Comparison of ENCODE assay signal across 8 mouse cellular contexts in the genomic region with DNA sequence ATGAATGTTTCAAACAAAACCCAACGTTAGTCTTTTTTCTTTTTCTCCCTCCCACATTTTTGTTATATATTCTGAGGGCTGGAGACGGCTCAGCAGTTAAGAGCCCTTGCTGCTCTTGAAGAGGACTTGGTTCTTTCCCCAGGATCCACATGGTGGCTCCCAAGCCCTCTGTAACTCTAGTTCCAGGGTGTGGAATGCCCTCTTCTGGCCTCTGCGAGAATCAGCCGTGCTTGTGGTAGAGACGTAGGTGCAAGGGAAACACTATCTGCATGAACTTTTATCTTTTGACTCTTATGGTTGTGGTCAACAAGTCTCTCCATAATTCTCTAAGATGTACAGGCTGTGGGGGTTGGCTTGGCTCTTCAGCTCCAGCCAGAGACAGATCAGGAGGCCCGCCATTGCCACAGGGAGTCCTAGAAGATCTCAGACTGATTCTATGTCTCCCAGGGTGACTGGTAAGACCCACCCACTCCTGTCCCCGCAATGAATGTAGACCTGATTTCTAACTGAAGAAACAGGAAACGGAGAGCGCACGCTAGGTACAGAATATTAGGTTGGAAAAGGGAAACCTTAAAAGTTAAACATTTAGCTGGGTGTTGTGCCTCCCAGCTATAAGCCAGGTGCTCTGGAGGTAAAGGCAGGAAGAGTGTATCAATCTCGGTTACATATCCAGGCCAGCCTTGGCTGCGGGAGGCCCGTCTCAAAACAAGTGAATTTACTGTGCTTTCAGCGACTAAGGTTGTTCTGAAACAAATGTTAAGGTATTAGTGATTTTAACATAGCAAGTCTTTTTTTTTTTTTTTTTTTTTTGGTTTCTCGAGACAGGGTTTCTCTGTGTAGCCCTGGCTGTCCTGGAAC. TPM values are rescaled to one million over a fixed set of nuclear protein-coding genes. Genes with fewer than 3 reads are reported as not detected.
DNase-seq lines count a peak whose midpoint lies in the region; ATAC-seq and TF ChIP-seq lines count a peak whose summit lies in the region.

No protein-coding gene starts in this region.

- H3K36me3 ChIP-seq in midbrain, postnatal 0 days (ENCODE audit: insufficient read depth, low read length) = peaks cover 4% of the 10 kb centered on the region
- peaks cover 11% of the 10 kb centered on the region for H3K36me3 ChIP-seq in midbrain, embryonic 13.5 days
- H3K36me3 ChIP-seq in intestine, embryonic 16.5 days (ENCODE audit: control insufficient read depth, insufficient read depth, low read length) = no peaks in the 10 kb centered on the region
- H3K36me3 ChIP-seq in lung, embryonic 14.5 days (ENCODE audit: insufficient read depth) = peaks cover 5% of the 10 kb centered on the region; the same call in 1 of the 2 replicates
- peaks cover 1% of the 10 kb centered on the region; the same call in 1 of the 2 replicates for H3K36me3 ChIP-seq in spleen, adult 2 months (ENCODE audit: control insufficient read depth, insufficient read depth, low read length)
- peaks cover 17% of the 10 kb centered on the region for H3K36me3 ChIP-seq in forebrain, embryonic 13.5 days (ENCODE audit: poor library complexity, severe bottlenecking)

- no peak overlapping the region for H3K4me2 ChIP-seq in midbrain, postnatal 0 days (ENCODE audit: low read depth, low read length, poor library complexity, severe bottlenecking)
- H3K4me2 ChIP-seq in midbrain, embryonic 13.5 days (replicated peaks) = no peak overlapping the region
- no peak overlapping the region for H3K4me2 ChIP-seq in intestine, embryonic 16.5 days (ENCODE audit: low read depth, low read length)
- H3K4me2 ChIP-seq in lung, embryonic 14.5 days = no peak overlapping the region
- no peak overlapping the region for H3K4me2 ChIP-seq in forebrain, embryonic 13.5 days

- H3K27me3 ChIP-seq in midbrain, postnatal 0 days (ENCODE audit: insufficient read depth, low read length) = no peaks in the 10 kb centered on the region
- no peaks in the 10 kb centered on the region for H3K27me3 ChIP-seq in midbrain, embryonic 13.5 days
- H3K27me3 ChIP-seq in intestine, embryonic 16.5 days (replicated peaks; ENCODE audit: control insufficient read depth, insufficient read depth, low read length) = no peaks in the 10 kb centered on the region
- no peaks in the 10 kb centered on the region for H3K27me3 ChIP-seq in lung, embryonic 14.5 days (ENCODE audit: insufficient read depth, low read length)
- H3K27me3 ChIP-seq in spleen, adult 2 months (ENCODE audit: control insufficient read depth, insufficient read depth, low read length) = no peaks in the 10 kb centered on the region
- no peaks in the 10 kb centered on the region for H3K27me3 ChIP-seq in forebrain, embryonic 13.5 days

- DNase-seq in midbrain, postnatal 0 days (ENCODE audit: low spot score) = peak; percentile 59
- DNase-seq in R1 (ENCODE audit: low read depth, low spot score) = peak; percentile 79
- DNase-seq in embryo, embryonic 11 days = peak; percentile 51
- peak; percentile 78 for DNase-seq in lung, embryonic 14.5 days
- peak in 1 of 2 experiments; percentile 55 for DNase-seq in spleen, adult 2 months (ENCODE audit: low read depth in 1 of 2, low spot score in 2 of 2)

- H3K4me3 ChIP-seq in midbrain, postnatal 0 days (ENCODE audit: low read depth, low read length) = no peak overlapping the region
- no peak overlapping the region for H3K4me3 ChIP-seq in midbrain, embryonic 13.5 days (replicated peaks)
- H3K4me3 ChIP-seq in intestine, embryonic 16.5 days (ENCODE audit: low read length) = no peak overlapping the region
- H3K4me3 ChIP-seq in lung, embryonic 14.5 days (ENCODE audit: low read depth, low read length) = no peak overlapping the region
- H3K4me3 ChIP-seq in spleen, adult 2 months (ENCODE audit: extremely low read depth, insufficient read depth, insufficient read length) = peak overlapping the region; percentile 17; the same call in 1 of the 2 replicates
- no peak overlapping the region for H3K4me3 ChIP-seq in forebrain, embryonic 13.5 days

- WGBS in midbrain, postnatal 0 days = 66% methylated on average over 14 of the region's 15 CpGs
- WGBS in midbrain, embryonic 13.5 days = 63% methylated on average over 15 of the region's 15 CpGs
- 63% methylated on average over 15 of the region's 15 CpGs for WGBS in intestine, embryonic 16.5 days
- 50% methylated on average over 14 of the region's 15 CpGs for WGBS in lung, embryonic 14.5 days
- WGBS in spleen, adult 2 months = 31% methylated on average over 15 of the region's 15 CpGs
- WGBS in forebrain, embryonic 13.5 days = 63% methylated on average over 15 of the region's 15 CpGs

- no peak for TF ChIP-seq POLR2A in spleen, adult 2 months (IDR thresholded peaks at IDR 0.05; ENCODE audit: low read depth, low read length)

- peak; percentile 73 for TF ChIP-seq CTCF in midbrain, postnatal 0 days (IDR thresholded peaks at IDR 0.05)
- TF ChIP-seq CTCF in lung, embryonic 14.5 days (IDR thresholded peaks at IDR 0.05; ENCODE audit: low read depth) = peak; percentile 72
- TF ChIP-seq CTCF in spleen, adult 2 months (IDR thresholded peaks at IDR 0.05; ENCODE audit: extremely low read depth, insufficient read depth, insufficient read length, insufficient replicate concordance) = peak; percentile 53; the same call in 1 of the 2 replicates

- no peak for ATAC-seq in midbrain, postnatal 0 days (ENCODE audit: low FRiP score)
- ATAC-seq in midbrain, embryonic 13.5 days = no peak
- peak; percentile 66; the same call in 1 of the 2 replicates for ATAC-seq in intestine, embryonic 16.5 days
- ATAC-seq in lung, embryonic 14.5 days (ENCODE audit: insufficient read depth) = peak; percentile 36; the same call in 1 of the 2 replicates
- no peak for ATAC-seq in forebrain, embryonic 13.5 days

- H3K9me3 ChIP-seq in midbrain, postnatal 0 days (ENCODE audit: low read length) = no peaks in the 10 kb centered on the region
- H3K9me3 ChIP-seq in midbrain, embryonic 13.5 days = no peaks in the 10 kb centered on the region
- no peaks in the 10 kb centered on the region for H3K9me3 ChIP-seq in intestine, embryonic 16.5 days (ENCODE audit: control insufficient read depth, low read length)
- no peaks in the 10 kb centered on the region for H3K9me3 ChIP-seq in lung, embryonic 14.5 days (ENCODE audit: low read depth, low read length)
- H3K9me3 ChIP-seq in forebrain, embryonic 13.5 days (replicated peaks) = no peaks in the 10 kb centered on the region

- no peak overlapping the region for H3K9ac ChIP-seq in midbrain, postnatal 0 days (replicated peaks; ENCODE audit: low read length, poor library complexity, severe bottlenecking)
- H3K9ac ChIP-seq in midbrain, embryonic 13.5 days (replicated peaks) = no peak overlapping the region
- H3K9ac ChIP-seq in intestine, embryonic 16.5 days (ENCODE audit: low read depth, low read length) = no peak overlapping the region
- no peak overlapping the region for H3K9ac ChIP-seq in lung, embryonic 14.5 days
- no peak overlapping the region for H3K9ac ChIP-seq in forebrain, embryonic 13.5 days

- H3K27ac ChIP-seq in midbrain, postnatal 0 days (ENCODE audit: low read depth, low read length) = no peak overlapping the region
- no peak overlapping the region for H3K27ac ChIP-seq in midbrain, embryonic 13.5 days
- H3K27ac ChIP-seq in intestine, embryonic 16.5 days (ENCODE audit: low read length) = no peak overlapping the region
- H3K27ac ChIP-seq in lung, embryonic 14.5 days (ENCODE audit: low read depth) = no peak overlapping the region
- no peak overlapping the region for H3K27ac ChIP-seq in spleen, adult 2 months (ENCODE audit: insufficient read depth, low read length)
- no peak overlapping the region for H3K27ac ChIP-seq in forebrain, embryonic 13.5 days

- H3K4me1 ChIP-seq in midbrain, postnatal 0 days (ENCODE audit: insufficient read depth, low read length) = no peaks in the 10 kb centered on the region
- no peaks in the 10 kb centered on the region for H3K4me1 ChIP-seq in midbrain, embryonic 13.5 days (replicated peaks)
- H3K4me1 ChIP-seq in intestine, embryonic 16.5 days (ENCODE audit: control insufficient read depth, insufficient read depth, low read length) = no peaks in the 10 kb centered on the region
- H3K4me1 ChIP-seq in lung, embryonic 14.5 days (ENCODE audit: insufficient read depth) = no peaks in the 10 kb centered on the region; the same call in 1 of the 2 replicates
- H3K4me1 ChIP-seq in spleen, adult 2 months (ENCODE audit: control insufficient read depth, insufficient read depth, insufficient read length) = no peaks in the 10 kb centered on the region
- H3K4me1 ChIP-seq in forebrain, embryonic 13.5 days = no peaks in the 10 kb centered on the region

RNA-seq across cellular contexts. Expression of gene Slc35e3, which starts 14.7 kb away (rescaled TPM):
- 29.7 and 31.0 TPM in 2 replicates for total RNA-seq in midbrain, postnatal 0 days (2014; rRNA removed)
- 23.7 and 24.4 TPM in 2 replicates for polyA plus RNA-seq in midbrain, postnatal 0 days (2015; fragmentation: Nextera tagmentation; extraction: Ambion mirVana)
- polyA plus RNA-seq in midbrain, embryonic 13.5 days (2015; fragmentation: Nextera tagmentation; extraction: Ambion mirVana) = 32.4 and 33.1 TPM in 2 replicates
- polyA plus RNA-seq in intestine, embryonic 16.5 days (2015; fragmentation: Nextera tagmentation; extraction: Ambion mirVana) = 8.5 and 10.1 TPM in 2 replicates
- polyA plus RNA-seq in lung, embryonic 14.5 days (2014; fragmentation: Nextera tagmentation; extraction: Ambion mirVana) = 16.4 and 16.7 TPM in 2 replicates
- 5.6 and 7.4 TPM in 2 replicates for polyA plus RNA-seq in spleen, adult 2 months (2012; rRNA removed)
- polyA plus RNA-seq in forebrain, embryonic 13.5 days (2015; fragmentation: Nextera tagmentation; extraction: Ambion mirVana) = 25.5 and 26.2 TPM in 2 replicates

RNA-seq across cellular contexts. Expression of gene Mdm2, which starts 20.9 kb away (rescaled TPM):
- total RNA-seq in midbrain, postnatal 0 days (2014; rRNA removed) = 65.1 and 69.9 TPM in 2 replicates
- polyA plus RNA-seq in midbrain, postnatal 0 days (2015; fragmentation: Nextera tagmentation; extraction: Ambion mirVana) = 23.2 and 28.7 TPM in 2 replicates
- polyA plus RNA-seq in midbrain, embryonic 13.5 days (2015; fragmentation: Nextera tagmentation; extraction: Ambion mirVana) = 65.5 and 67.5 TPM in 2 replicates
- 30.8 and 32.4 TPM in 2 replicates for polyA plus RNA-seq in intestine, embryonic 16.5 days (2015; fragmentation: Nextera tagmentation; extraction: Ambion mirVana)
- polyA plus RNA-seq in lung, embryonic 14.5 days (2014; fragmentation: Nextera tagmentation; extraction: Ambion mirVana) = 49.1 and 50.5 TPM in 2 replicates
- 37.2 and 52.6 TPM in 2 replicates for polyA plus RNA-seq in spleen, adult 2 months (2012; rRNA removed)
- polyA plus RNA-seq in forebrain, embryonic 13.5 days (2015; fragmentation: Nextera tagmentation; extraction: Ambion mirVana) = 59.3 and 61.8 TPM in 2 replicates

Comparison
In these comparisons a context has a peak if more than half of its experiments do, and no peak if none do; other contexts are left out.
1. ATAC-seq: peak in intestine, embryonic 16.5 days (single experiment) and lung, embryonic 14.5 days (single experiment); none in midbrain, postnatal 0 days (single experiment), midbrain, embryonic 13.5 days (single experiment) and forebrain, embryonic 13.5 days (single experiment).
2. Peak in every context shown above with its lines, with median percentiles within 50 percentile points of each other: CTCF ChIP-seq.